ENCODE assay signal across 8 mouse cellular contexts in genomic region chr10:11343205-11344141, GRCm38 (mm10). TPM values are rescaled to one million over a fixed set of nuclear protein-coding genes. Genes with fewer than 3 reads are reported as not detected.
DNase-seq lines count a peak whose midpoint lies in the region; ATAC-seq and TF ChIP-seq lines count a peak whose summit lies in the region.

Gene Epm2a, plus strand, starts transcription at chr10:11343404.

- in situ Hi-C loops in ES-E14 (cut with MboI; ENCODE audit: low sequenced_read_pairs in 2 of 2, unreplicated experiment in 2 of 2): no loop called here

- no peaks in the 10 kb centered on the region for H3K36me3 ChIP-seq in ES-E14 (ENCODE audit: control insufficient read depth, insufficient read depth, low read length, poor library complexity, severe bottlenecking)
- H3K36me3 ChIP-seq in forebrain, postnatal 0 days (ENCODE audit: insufficient read depth): no peaks in the 10 kb centered on the region
- no peaks in the 10 kb centered on the region for H3K36me3 ChIP-seq in lung, embryonic 15.5 days

- peak within 1 kb of the TSS; percentile 86 for H3K9ac ChIP-seq in ES-E14 (ENCODE audit: insufficient read depth, low read depth, low read length, poor library complexity, severe bottlenecking)
- peak within 1 kb of the TSS; percentile 91 for H3K9ac ChIP-seq in forebrain, postnatal 0 days
- peak within 1 kb of the TSS; percentile 78 for H3K9ac ChIP-seq in lung, embryonic 15.5 days

- no peak for TF ChIP-seq CTCF in cerebellum, adult 2 months (IDR thresholded peaks at IDR 0.05; ENCODE audit: borderline replicate concordance, insufficient read depth, low read depth, low read length)
- TF ChIP-seq CTCF in forebrain, postnatal 0 days (IDR thresholded peaks at IDR 0.05; ENCODE audit: low read depth): no peak
- TF ChIP-seq CTCF in olfactory bulb, adult 2 months (IDR thresholded peaks at IDR 0.05; ENCODE audit: insufficient read depth, low read depth, low read length): no peak

- peak within 1 kb of the TSS; percentile 78 to 94 for H3K4me3 ChIP-seq in ES-E14 (ENCODE audit: insufficient read depth in 1 of 2, low read depth in 1 of 2, low read length in 2 of 2, poor library complexity in 1 of 2, severe bottlenecking in 1 of 2)
- H3K4me3 ChIP-seq in cerebellum, adult 2 months (replicated peaks; ENCODE audit: insufficient read depth, low read depth, low read length): peak within 1 kb of the TSS; percentile 91
- peak within 1 kb of the TSS; percentile 80 for H3K4me3 ChIP-seq in forebrain, postnatal 0 days (ENCODE audit: low read depth, low read length)
- peak within 1 kb of the TSS; percentile 64 for H3K4me3 ChIP-seq in lung, embryonic 15.5 days
- peak within 1 kb of the TSS; percentile 97 for H3K4me3 ChIP-seq in olfactory bulb, adult 2 months (ENCODE audit: insufficient read depth, low read depth, low read length)

- WGBS in cerebellum, adult 2 months: under 1% methylated on average over 96 of the region's 106 CpGs
- 1% methylated on average over 93 of the region's 106 CpGs for WGBS in forebrain, postnatal 0 days
- under 1% methylated on average over 91 of the region's 106 CpGs for WGBS in lung, embryonic 15.5 days
- WGBS in olfactory bulb, adult 2 months: 3% methylated on average over 106 of the region's 106 CpGs

- peak; percentile 40; the same call in 1 of the 2 replicates for TF ChIP-seq POLR2A in cerebellum, adult 2 months (IDR thresholded peaks at IDR 0.05; ENCODE audit: borderline replicate concordance, insufficient read depth, low read length)
- TF ChIP-seq POLR2A in olfactory bulb, adult 2 months (IDR thresholded peaks at IDR 0.05; ENCODE audit: insufficient read depth, low read depth, low read length): no peak

- H3K9me3 ChIP-seq in ES-E14 (ENCODE audit: control insufficient read depth, insufficient read depth, low read depth, low read length): no peaks in the 10 kb centered on the region
- no peaks in the 10 kb centered on the region for H3K9me3 ChIP-seq in forebrain, postnatal 0 days (ENCODE audit: low read length)
- no peaks in the 10 kb centered on the region for H3K9me3 ChIP-seq in lung, embryonic 15.5 days

- H3K27me3 ChIP-seq in cerebellum, adult 2 months (ENCODE audit: control insufficient read depth, insufficient read depth, low read length): no peaks in the 10 kb centered on the region
- no peaks in the 10 kb centered on the region for H3K27me3 ChIP-seq in forebrain, postnatal 0 days (ENCODE audit: insufficient read depth, low read length)
- H3K27me3 ChIP-seq in lung, embryonic 15.5 days: no peaks in the 10 kb centered on the region

- peak; percentile 96 for ATAC-seq in forebrain, postnatal 0 days
- ATAC-seq in lung, embryonic 15.5 days (ENCODE audit: borderline replicate concordance, extremely low read depth, low FRiP score, low TSS enrichment): peak; percentile 98

- no peak within 1 kb of the TSS for H3K27ac ChIP-seq in ES-E14 (ENCODE audit: insufficient read depth, low read depth, low read length, poor library complexity, severe bottlenecking)
- H3K27ac ChIP-seq in cerebellum, adult 2 months (ENCODE audit: insufficient read depth, low read length): peak within 1 kb of the TSS; percentile 93
- peak within 1 kb of the TSS; percentile 98 for H3K27ac ChIP-seq in forebrain, postnatal 0 days (ENCODE audit: low read depth, low read length)
- peak within 1 kb of the TSS; percentile 97 for H3K27ac ChIP-seq in lung, embryonic 15.5 days
- peak within 1 kb of the TSS; percentile 98 for H3K27ac ChIP-seq in olfactory bulb, adult 2 months (ENCODE audit: insufficient read depth, low read depth, low read length)

- peak within 1 kb of the TSS; percentile 70 for H3K4me2 ChIP-seq in forebrain, postnatal 0 days (ENCODE audit: low read depth)
- H3K4me2 ChIP-seq in lung, embryonic 15.5 days: peak within 1 kb of the TSS; percentile 80

- peak; percentile 58 for DNase-seq in ES-E14 (ENCODE audit: low read depth, low spot score)
- peak; percentile 82 to 84 for DNase-seq in cerebellum, adult 2 months
- DNase-seq in forebrain, postnatal 0 days: peak; percentile 80
- DNase-seq in heart, postnatal 4 days: peak; percentile 87
- peak; percentile 50 to 74 for DNase-seq in layer of hippocampus, adult 8-10 months (ENCODE audit: low spot score in 2 of 2)
- DNase-seq in thymus, adult 18-20 months: peak; percentile 41 to 51

- peaks cover 2% of the 10 kb centered on the region in 2 experiments; a peak in 1 of 4 replicates for H3K4me1 ChIP-seq in ES-E14 (ENCODE audit: control insufficient read depth in 2 of 2, insufficient read depth in 2 of 2, low read length in 2 of 2, poor library complexity in 1 of 2)
- H3K4me1 ChIP-seq in cerebellum, adult 2 months (ENCODE audit: control insufficient read depth, insufficient read depth, low read length): no peaks in the 10 kb centered on the region
- no peaks in the 10 kb centered on the region for H3K4me1 ChIP-seq in forebrain, postnatal 0 days (ENCODE audit: insufficient read depth)
- H3K4me1 ChIP-seq in lung, embryonic 15.5 days: peaks cover 10% of the 10 kb centered on the region; the same call in 1 of the 2 replicates
- peaks cover 7% of the 10 kb centered on the region; the same call in 1 of the 2 replicates for H3K4me1 ChIP-seq in olfactory bulb, adult 2 months (ENCODE audit: control insufficient read depth, insufficient read depth, low read length)

TF ChIP-seq in ES-E14, 5 proteins besides CTCF, POLR2A, EP300 and RAD21:
- TF ChIP-seq CHD2 (IDR thresholded peaks at IDR 0.05; ENCODE audit: low read depth, low read length) (peak; percentile 58; the same call in 1 of the 2 replicates), HCFC1 (IDR thresholded peaks at IDR 0.05; ENCODE audit: borderline replicate concordance, insufficient read depth, low read length) (0 out of 2 replicates have a peak, but pooled peaks have one; percentile 25), ZNF384 (IDR thresholded peaks at IDR 0.05; ENCODE audit: low read depth, low read length) (no peak)

RNA-seq across cellular contexts. Expression of gene Epm2a, which starts in this region (rescaled TPM):
- total RNA-seq in ES-E14 (2012; rRNA removed): 1.6 and 2.1 TPM in 2 replicates
- 23.0 and 24.3 TPM in 2 replicates for polyA plus RNA-seq in cerebellum, adult 2 months (2012; rRNA removed)
- 25.5 and 35.7 TPM in 2 replicates for total RNA-seq in forebrain, postnatal 0 days (2014; rRNA removed)
- polyA plus RNA-seq in forebrain, postnatal 0 days (2015; fragmentation: Nextera tagmentation; extraction: Ambion mirVana): 1.3 and 2.8 TPM in 2 replicates
- 10 to 100 TPM; 12.6 to 12.9 TPM for total RNA-seq in heart, postnatal 4 days (2021)
- total RNA-seq in layer of hippocampus, adult 8-10 months (2022): 10 to 100 TPM; 29.9 to 36.0 (median 31.1) TPM
- polyA plus RNA-seq in lung, embryonic 15.5 days (2015; fragmentation: Nextera tagmentation; extraction: Ambion mirVana): 0.20 and 0.62 TPM in 2 replicates
- polyA plus RNA-seq in olfactory bulb, adult 2 months (2012; ENCODE audit: insufficient read depth, insufficient read length, low replicate concordance, missing spikeins): not detected in 2 replicates

Comparison
In these comparisons a context has a peak if more than half of its experiments do, and no peak if none do; other contexts are left out.
1. Peak in ATAC-seq, H3K4me3 ChIP-seq, H3K27ac ChIP-seq, H3K9ac ChIP-seq and H3K4me2 ChIP-seq in lung, embryonic 15.5 days; RNA of the gene not detected or under 1 TPM.